11 mouse cellular contexts compared by ENCODE assay signal in the genomic region with DNA sequence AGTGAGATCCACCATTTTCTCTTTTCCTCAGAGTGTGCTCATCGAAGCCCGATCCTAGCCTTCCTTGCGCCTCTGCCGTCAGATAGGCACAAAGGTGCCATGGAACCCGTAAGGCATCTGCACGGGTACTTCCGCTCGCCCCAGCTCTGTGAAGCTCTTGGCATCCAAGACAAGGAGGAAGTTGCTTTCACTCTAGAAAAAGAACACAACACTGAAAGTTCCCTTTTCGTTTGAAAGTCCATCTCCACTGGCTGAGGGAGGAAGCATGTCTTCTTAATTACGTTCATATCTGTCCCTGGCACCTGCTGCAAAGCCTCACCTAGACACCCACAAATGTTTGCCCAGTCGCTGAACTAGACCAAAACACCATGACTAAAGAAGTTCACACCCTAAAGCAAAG. TPM values are rescaled to one million over a fixed set of nuclear protein-coding genes. Genes with fewer than 3 reads are reported as not detected.
DNase-seq lines count a peak whose midpoint lies in the region; ATAC-seq and TF ChIP-seq lines count a peak whose summit lies in the region.
"Had no signal": no experiment of that assay in that cellular context is flagged by ENCODE, and none has a peak within 500 bp of the region (broad histone marks: within the 10 kb centered on the region; RNA-seq: fewer than 3 reads in every experiment).

No protein-coding gene starts in this region.

- H3K4me1 ChIP-seq in hindbrain, postnatal 0 days (ENCODE audit: insufficient read depth, low read length), result no peaks in the 10 kb centered on the region
- H3K4me1 ChIP-seq: midbrain, embryonic 12.5 days had no signal

- WGBS in hindbrain, postnatal 0 days, result 87% methylated on average over 11 of the region's 11 CpGs

- ATAC-seq in hematopoietic stem cell, adult 5-6 weeks (replicated peaks in 1 of 2; ENCODE audit: insufficient read depth in 1 of 2, low FRiP score in 2 of 2, low TSS enrichment in 1 of 2, low read depth in 1 of 2, poor library complexity in 2 of 2, severe bottlenecking in 2 of 2), result peak; percentile 68 to 73
- peak; percentile 67 for ATAC-seq in monocyte, adult 5-6 weeks (replicated peaks; ENCODE audit: insufficient number of reproducible peaks, low FRiP score, low TSS enrichment, poor library complexity, severe bottlenecking)
- ATAC-seq in hindbrain, postnatal 0 days, result no peak

- DNase-seq in left cerebral cortex, adult 2 months (ENCODE audit: extremely low spot score in 1 of 2, low spot score in 2 of 2), result no peak
- no peak for DNase-seq in left cerebral cortex, adult 8-10 months (ENCODE audit: low spot score in 2 of 2)
- peak; percentile 50 to 53 for DNase-seq in thymus, postnatal 10 days (ENCODE audit: low spot score in 2 of 2)
- DNase-seq in right cerebral cortex, adult 18-20 months, result no peak
- DNase-seq in hindbrain, postnatal 0 days (ENCODE audit: low spot score), result no peak
- DNase-seq in heart, adult 8-10 months (ENCODE audit: low spot score), result no peak
- DNase-seq: right cerebral cortex, postnatal 25 days had no signal

- peak overlapping the region; percentile 54; the same call in 1 of the 2 replicates for H3K27ac ChIP-seq in left cerebral cortex, adult 2 months
- H3K27ac ChIP-seq in hindbrain, postnatal 0 days, result no peak overlapping the region
- H3K27ac ChIP-seq: midbrain, embryonic 12.5 days had no signal

- no peaks in the 10 kb centered on the region for H3K36me3 ChIP-seq in hindbrain, postnatal 0 days (ENCODE audit: insufficient read depth, low read length)
- H3K36me3 ChIP-seq: midbrain, embryonic 12.5 days had no signal

- H3K4me3 ChIP-seq in left cerebral cortex, adult 2 months, result peak overlapping the region; percentile 3; the same call in 1 of the 2 replicates
- no peak overlapping the region for H3K4me3 ChIP-seq in hindbrain, postnatal 0 days (ENCODE audit: low read length)
- H3K4me3 ChIP-seq: midbrain, embryonic 12.5 days had no signal

- no peaks in the 10 kb centered on the region for H3K9me3 ChIP-seq in hindbrain, postnatal 0 days (ENCODE audit: low read length)
- H3K9me3 ChIP-seq: midbrain, embryonic 12.5 days had no signal

- intact Hi-C loops in left cerebral cortex, adult 2 months (cut with DNase I), result no loop called here

- H3K9ac ChIP-seq in hindbrain, postnatal 0 days (replicated peaks; ENCODE audit: low read length), result no peak overlapping the region
- H3K9ac ChIP-seq: midbrain, embryonic 12.5 days had no signal

- H3K27me3 ChIP-seq in hindbrain, postnatal 0 days (ENCODE audit: insufficient read depth, low read length), result no peaks in the 10 kb centered on the region
- H3K27me3 ChIP-seq: midbrain, embryonic 12.5 days had no signal

- TF ChIP-seq CTCF in left cerebral cortex, adult 2 months (IDR thresholded peaks at IDR 0.05), result no peak
- TF ChIP-seq CTCF in hindbrain, postnatal 0 days (IDR thresholded peaks at IDR 0.05; ENCODE audit: low read depth), result no peak

- H3K4me2 ChIP-seq in hindbrain, postnatal 0 days (ENCODE audit: low read depth, low read length), result no peak overlapping the region
- H3K4me2 ChIP-seq: midbrain, embryonic 12.5 days had no signal

RNA-seq across cellular contexts. Expression of a gene that starts 4.8 kb away (rescaled TPM):
- total RNA-seq in left cerebral cortex, adult 2 months (2021), result 10 to 100 TPM; 28.6 to 31.6 TPM
- 10 to 100 TPM; 28.2 to 31.7 (median 29.5) TPM for total RNA-seq in left cerebral cortex, adult 8-10 months (2022)
- 91.9 and 128 TPM in 2 replicates for total RNA-seq in hematopoietic stem cell, adult 5-6 weeks (2017)
- 81.1 to 126 TPM (median 108 TPM) in 3 replicates for total RNA-seq in monocyte, adult 5-6 weeks (2017)
- total RNA-seq in hindbrain, postnatal 0 days (2014; rRNA removed), result 65.7 and 86.8 TPM in 2 replicates
- polyA plus RNA-seq in hindbrain, postnatal 0 days (2015; fragmentation: Nextera tagmentation; extraction: Ambion mirVana), result 114 and 115 TPM in 2 replicates
- total RNA-seq in heart, adult 8-10 months (2022), result 10 to 100 TPM; 30.9 to 41.7 (median 36.7) TPM

RNA-seq across cellular contexts. Expression of a gene that starts 21.3 kb away (rescaled TPM):
- total RNA-seq in left cerebral cortex, adult 2 months (2021), result 10 to 100 TPM; 22.6 to 23.8 TPM
- 10 to 100 TPM; 20.2 to 26.5 (median 25.1) TPM for total RNA-seq in left cerebral cortex, adult 8-10 months (2022)
- total RNA-seq in hematopoietic stem cell, adult 5-6 weeks (2017), result 29.5 and 36.7 TPM in 2 replicates
- 8.6 to 26.9 TPM (median 10.2 TPM) in 3 replicates for total RNA-seq in monocyte, adult 5-6 weeks (2017)
- 17.2 and 21.7 TPM in 2 replicates for total RNA-seq in hindbrain, postnatal 0 days (2014; rRNA removed)
- polyA plus RNA-seq in hindbrain, postnatal 0 days (2015; fragmentation: Nextera tagmentation; extraction: Ambion mirVana), result 38.0 and 39.5 TPM in 2 replicates
- total RNA-seq in heart, adult 8-10 months (2022), result 1 to 10 TPM in 3 of 4 experiments, under 1 TPM in 1; 0.54 to 2.0 (median 1.5) TPM

RNA-seq across cellular contexts. Expression of a gene that starts 21.7 kb away (rescaled TPM):
- 1 to 10 TPM; 3.0 to 3.6 TPM for total RNA-seq in left cerebral cortex, adult 2 months (2021)
- 1 to 10 TPM; 4.1 to 4.8 (median 4.4) TPM for total RNA-seq in left cerebral cortex, adult 8-10 months (2022)
- 3.8 and 4.4 TPM in 2 replicates for total RNA-seq in hematopoietic stem cell, adult 5-6 weeks (2017)
- 1.1 to 1.9 TPM (median 1.5 TPM) in 3 replicates for total RNA-seq in monocyte, adult 5-6 weeks (2017)
- total RNA-seq in hindbrain, postnatal 0 days (2014; rRNA removed), result 0.21 and 0.72 TPM in 2 replicates
- 0.48 and 0.64 TPM in 2 replicates for polyA plus RNA-seq in hindbrain, postnatal 0 days (2015; fragmentation: Nextera tagmentation; extraction: Ambion mirVana)
- under 1 TPM; 0.24 to 0.50 (median 0.45) TPM for total RNA-seq in heart, adult 8-10 months (2022)

RNA-seq across cellular contexts. Expression of a gene that starts 27.8 kb away (rescaled TPM):
- total RNA-seq in left cerebral cortex, adult 2 months (2021), result not detected
- not detected for total RNA-seq in left cerebral cortex, adult 8-10 months (2022)
- total RNA-seq in hematopoietic stem cell, adult 5-6 weeks (2017), result not detected in 2 replicates
- total RNA-seq in monocyte, adult 5-6 weeks (2017), result not detected in 3 replicates
- not detected in 2 replicates for total RNA-seq in hindbrain, postnatal 0 days (2014; rRNA removed)
- polyA plus RNA-seq in hindbrain, postnatal 0 days (2015; fragmentation: Nextera tagmentation; extraction: Ambion mirVana), result 0.21 and 0.34 TPM in 2 replicates
- total RNA-seq in heart, adult 8-10 months (2022), result not detected
- polyA plus RNA-seq: heart, embryonic 14.5 days had no signal

RNA-seq across cellular contexts. Expression of a gene that starts 39.0 kb away (rescaled TPM):
- not detected for total RNA-seq in left cerebral cortex, adult 2 months (2021)
- not detected for total RNA-seq in left cerebral cortex, adult 8-10 months (2022)
- not detected in 2 replicates for total RNA-seq in hematopoietic stem cell, adult 5-6 weeks (2017)
- not detected in 3 replicates for total RNA-seq in monocyte, adult 5-6 weeks (2017)
- 0.37 TPM in 1 of 2 replicates, not detected in the other for total RNA-seq in hindbrain, postnatal 0 days (2014; rRNA removed)
- polyA plus RNA-seq in hindbrain, postnatal 0 days (2015; fragmentation: Nextera tagmentation; extraction: Ambion mirVana), result 0.86 and 1.0 TPM in 2 replicates
- 1 to 10 TPM in 3 of 4 experiments, under 1 TPM in 1; 0.87 to 2.5 (median 1.8) TPM for total RNA-seq in heart, adult 8-10 months (2022)

Comparison
In these comparisons a context has a peak if more than half of its experiments do, and no peak if none do; other contexts are left out.
1. DNase-seq: peak in thymus, postnatal 10 days (2 of 2); none in left cerebral cortex, adult 2 months (0 of 2), left cerebral cortex, adult 8-10 months (0 of 2), right cerebral cortex, adult 18-20 months (single experiment), hindbrain, postnatal 0 days (single experiment) and heart, adult 8-10 months (single experiment).